Mouse (Mus musculus) kidney, adult 9 months (tissue): ENCODE measurements at regions not wholly inside any gene's neighbourhood (a gene's known extent, or its start where the extent isn't known, plus 50 kb on each side); places are given as distances from the start of the nearest gene placed in this dataset.
"Not testable (repeated sequence)": the region's sequence is repeated elsewhere in the genome, so short reads cannot be mapped to it uniquely, and the experiment has no call there.

ENCODE experiments used
- DNase-seq: peaks from one replicate; pipeline ENCODE4 v3.0.0; 2022

DNA sequence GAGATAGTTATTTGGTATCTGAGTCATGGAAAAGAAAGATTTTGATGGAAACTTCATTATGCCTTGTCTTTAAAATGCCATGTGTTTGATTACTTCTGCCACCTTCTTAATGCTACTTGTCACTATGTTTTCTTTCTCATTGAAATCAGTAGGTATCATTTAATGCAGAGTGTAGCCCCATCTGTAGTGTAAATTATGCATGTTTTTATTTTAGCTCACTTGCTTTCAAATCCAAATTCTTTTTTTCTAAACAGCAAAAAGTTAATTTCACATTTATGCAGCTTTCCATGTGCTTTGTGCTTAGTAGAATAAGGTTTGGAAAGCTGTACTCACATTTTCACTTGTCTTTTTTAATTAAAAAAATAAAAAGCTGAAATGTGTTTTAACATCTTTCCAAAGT, 748.0 kb upstream of the Epha7 start:
- DNase-seq, result no peak

DNA sequence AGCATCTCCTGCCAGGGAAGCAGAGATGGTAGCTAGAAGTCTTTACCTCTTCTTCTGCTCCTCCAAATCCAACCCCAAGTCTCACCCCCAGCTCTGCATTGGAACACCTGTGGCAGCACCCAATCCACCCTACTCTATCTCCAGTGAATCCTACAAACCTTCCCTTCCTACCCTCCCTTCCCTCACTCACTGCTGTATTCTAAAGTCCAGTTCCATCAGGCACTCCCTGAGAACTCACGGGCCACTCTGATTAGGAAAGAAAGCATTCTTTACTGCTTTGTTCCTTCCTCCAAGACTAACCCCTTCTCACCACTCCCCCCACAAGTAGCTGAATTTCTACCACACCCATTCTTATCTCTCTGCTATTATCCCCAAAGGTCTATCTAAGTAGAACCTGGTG, 747.1 kb upstream of the Epha7 start:
- DNase-seq, result no peak

DNA sequence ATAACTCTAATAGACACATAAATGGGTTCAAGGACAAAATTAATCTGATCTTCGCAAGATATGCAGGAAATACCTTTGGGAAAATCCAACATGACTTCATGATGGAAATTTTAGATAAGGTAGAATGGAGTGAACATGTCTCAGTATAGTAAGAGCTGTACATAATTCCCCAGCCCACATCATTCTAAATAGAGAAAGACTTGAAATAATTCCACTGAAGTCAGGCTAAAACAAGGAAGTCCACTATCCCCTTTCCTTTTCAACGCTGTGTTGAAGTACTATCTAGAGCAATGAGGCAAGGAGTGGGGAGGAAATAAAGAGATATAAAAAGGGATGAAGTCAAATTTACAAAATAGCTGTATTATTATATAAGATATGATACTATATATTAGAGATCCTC, 733.9 kb upstream of the Epha7 start:
- DNase-seq, result no peak

DNA sequence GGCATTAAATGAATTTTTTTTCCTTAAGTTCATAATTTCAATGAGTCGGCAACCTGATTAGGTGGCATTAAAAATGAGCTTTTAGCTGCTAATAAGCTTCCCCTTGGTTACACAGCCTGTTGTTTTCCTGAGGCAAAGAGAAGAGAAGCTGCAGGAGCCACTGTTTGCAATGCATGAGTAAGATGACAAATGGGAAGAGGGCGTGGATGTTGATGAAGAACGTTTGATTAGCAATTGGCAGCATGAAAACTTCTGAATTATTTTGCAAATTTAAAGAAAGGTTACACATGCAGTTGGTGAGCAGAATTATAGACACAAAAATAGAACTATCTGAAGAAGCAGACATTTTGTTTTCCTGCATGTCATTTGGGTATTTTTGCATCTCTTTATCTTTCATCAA, 720.1 kb upstream of the Epha7 start:
- DNase-seq, result no peak

DNA sequence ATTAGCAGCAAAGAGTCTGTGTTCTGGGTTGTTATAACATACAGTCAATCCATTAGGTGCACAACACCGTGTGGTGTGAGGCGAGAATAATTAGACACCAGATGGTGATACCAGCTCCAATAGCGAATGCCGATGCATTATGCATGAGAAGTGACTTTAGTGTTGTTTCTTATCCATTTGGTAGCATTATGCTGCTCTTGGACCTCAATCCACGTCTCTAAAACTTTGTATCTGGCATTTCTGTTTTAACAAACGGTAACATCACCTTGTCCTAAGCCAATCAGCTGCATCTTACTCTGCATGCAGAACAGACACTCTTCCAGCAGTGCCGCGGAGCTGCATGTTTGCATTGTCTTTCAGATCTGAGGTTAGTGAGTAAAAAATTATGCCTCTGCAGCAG, 669.8 kb upstream of the Epha7 start:
- DNase-seq, result no peak

DNA sequence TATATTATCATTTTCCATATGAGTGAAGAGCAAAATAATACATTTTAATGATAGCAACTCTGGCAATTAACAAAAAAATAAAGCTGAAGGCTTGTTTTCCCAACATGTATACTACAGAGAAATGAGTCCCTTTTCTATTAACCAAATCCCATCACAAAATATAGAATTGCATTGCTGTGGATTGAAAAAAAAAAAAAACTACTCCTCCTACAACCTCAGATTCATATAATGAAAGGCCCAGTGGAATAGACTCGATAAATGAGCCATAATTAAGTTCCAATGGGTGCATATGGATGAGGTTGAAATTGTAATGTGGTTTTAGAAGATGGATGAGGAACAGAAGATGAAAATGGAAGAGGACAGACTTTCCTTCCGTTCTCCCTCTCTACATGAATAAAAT, 657.8 kb upstream of the Epha7 start:
- no peak for DNase-seq

DNA sequence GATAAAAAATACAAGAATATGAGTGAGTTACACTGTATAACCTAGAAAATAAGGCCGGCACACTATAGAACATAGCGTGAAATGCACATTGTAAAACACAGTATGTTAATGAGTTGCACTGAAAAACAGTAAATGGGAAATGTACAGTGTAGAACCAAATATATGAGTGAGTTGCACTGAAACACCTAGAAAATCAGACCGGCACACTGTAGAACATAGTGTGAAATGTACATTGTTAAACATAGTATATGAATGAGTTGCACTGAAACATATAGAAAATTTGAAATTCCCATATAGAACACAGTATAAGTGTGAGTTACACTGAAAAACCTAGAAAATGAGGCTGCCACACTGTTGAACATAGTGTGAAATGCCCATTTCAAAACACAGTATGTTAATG, 636.2 kb upstream of the Epha7 start:
- peak; percentile 1 for DNase-seq

DNA sequence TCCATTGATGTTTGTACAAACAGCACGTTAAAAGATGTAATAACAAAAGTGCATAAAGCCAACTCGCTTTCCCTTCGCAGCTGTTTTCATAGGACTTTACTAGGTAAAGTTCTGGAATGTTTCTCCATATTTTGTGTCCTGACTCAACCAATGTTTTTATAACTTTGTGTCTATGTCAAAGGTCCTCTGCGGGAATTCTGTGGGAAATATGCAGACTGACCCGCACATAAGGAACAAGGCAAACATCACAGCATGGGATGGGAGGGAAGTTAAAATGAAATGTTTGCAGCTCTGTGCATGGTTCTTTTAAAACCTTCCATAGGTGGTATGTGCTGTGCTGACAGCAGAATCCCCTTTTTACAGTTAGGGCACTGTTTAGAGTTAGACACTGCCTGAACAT, 622.1 kb upstream of the Epha7 start:
- DNase-seq, result no peak

DNA sequence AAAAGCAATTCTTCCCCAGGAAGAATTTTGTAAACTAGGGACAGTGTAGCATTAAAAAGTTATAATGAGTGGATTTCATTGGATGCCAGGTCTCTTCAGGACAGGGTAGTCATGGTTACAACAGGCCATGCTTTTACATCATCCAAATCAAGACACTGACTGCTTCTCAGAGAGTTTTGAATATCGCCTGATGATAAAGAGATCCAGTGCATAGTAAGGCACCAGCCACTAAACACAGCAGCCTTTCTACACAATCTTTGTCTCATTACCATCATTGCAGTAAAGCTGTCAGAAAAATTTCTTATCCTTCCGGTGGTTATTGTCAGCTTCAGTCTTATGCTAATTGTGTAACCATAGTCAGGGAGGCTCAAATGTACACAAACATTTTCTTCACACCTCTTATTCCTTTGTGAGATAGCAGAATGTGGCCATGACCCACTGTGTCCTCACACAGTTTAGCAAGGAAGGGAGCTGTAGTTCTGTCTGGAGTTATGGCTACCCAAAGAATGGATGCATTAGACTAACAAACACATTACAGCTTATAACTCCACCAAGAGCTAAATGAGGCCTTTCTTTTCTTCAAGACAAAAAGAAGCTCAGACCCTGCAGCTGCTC, 585.2 kb upstream of the Epha7 start:
- DNase-seq, result no peak

DNA sequence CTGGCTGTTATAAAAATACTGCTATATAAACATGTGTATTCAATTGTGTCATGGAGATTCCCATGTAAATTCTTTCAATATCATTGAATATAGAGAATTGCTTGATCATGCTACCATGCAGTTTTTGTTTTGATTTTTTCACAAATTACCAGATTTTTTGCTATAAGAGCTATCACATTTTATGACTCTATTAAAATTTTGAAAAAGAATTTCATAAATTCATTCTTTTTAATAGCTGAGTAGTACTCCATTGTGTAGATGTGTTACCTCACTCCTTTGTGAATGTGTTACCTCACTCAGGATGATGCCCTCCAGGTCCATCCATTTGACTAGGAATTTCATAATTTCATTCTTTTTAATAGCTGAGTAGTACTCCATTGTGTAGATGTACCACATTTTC, 577.4 kb upstream of the Epha7 start:
- not testable (repeated sequence) for DNase-seq

DNA sequence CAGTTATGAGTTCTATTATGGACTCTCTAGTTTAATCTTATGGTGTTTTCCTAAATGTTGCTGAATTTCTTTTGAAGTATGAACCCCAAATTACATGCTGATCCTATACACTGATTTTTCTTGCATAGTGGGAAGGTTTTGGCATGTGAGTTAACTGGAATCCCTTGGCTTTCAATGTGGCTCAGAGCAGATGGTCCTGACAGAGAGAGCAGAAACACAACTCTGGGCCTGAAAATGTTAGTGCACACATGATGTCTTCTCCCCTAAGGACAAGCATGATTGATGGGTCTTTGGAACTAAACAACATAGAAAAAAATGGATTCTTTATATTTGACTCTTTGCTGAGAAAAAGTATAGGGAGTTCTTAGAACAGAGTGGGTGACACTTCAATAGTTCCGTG, 570.7 kb upstream of the Epha7 start:
- no peak for DNase-seq
